Mouse (Mus musculus): ENCODE results near the gene Olfr996. TPM values are rescaled to one million over a fixed set of nuclear protein-coding genes. Genes with fewer than 3 reads are reported as not detected.

The Olfr996 gene
- polyA plus RNA-seq, 1 experiment = not detected

DNA sequence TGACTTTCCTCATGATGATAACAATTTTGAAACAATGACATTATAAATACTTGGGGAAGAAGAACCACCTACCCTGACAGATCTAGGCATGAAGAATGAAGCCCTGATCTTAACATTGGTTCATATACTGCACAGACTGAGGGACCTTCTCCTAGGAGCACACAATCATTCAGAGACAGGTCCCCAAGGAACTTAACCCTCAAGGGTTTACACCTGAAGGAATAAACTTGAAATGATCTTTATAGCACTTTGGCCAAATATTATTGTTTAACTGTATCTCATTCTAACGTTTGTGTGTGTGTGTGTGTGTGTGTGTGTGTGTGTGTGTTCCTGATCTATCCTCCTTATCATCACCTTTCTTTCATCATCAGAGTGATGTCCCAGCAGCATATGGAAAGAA lies 32.8 kb downstream of the Olfr996 start, which contains the start of gene Olfr1000:
Gene Olfr1000 (minus strand): TSS at position 101 of the 400 bp plus-strand sequence.
- no peak for TF ChIP-seq POLR2A (IDR thresholded peaks at IDR 0.05; ENCODE audit: control insufficient read depth, extremely low read depth, insufficient read depth, low read length, poor library complexity)
- WGBS = 79% methylated on average over 1 of the region's 1 CpGs
- Histone ChIP-seq H3K27ac (ENCODE audit: control insufficient read depth, insufficient read depth, low read length) (no peak within 1 kb of the TSS), H3K36me3 (ENCODE audit: control insufficient read depth, insufficient read depth, low read length) (no peaks in the 10 kb centered on the region), H3K4me1 (replicated peaks; ENCODE audit: control insufficient read depth, insufficient read depth, low read length) (no peaks in the 10 kb centered on the region), H3K4me3 (ENCODE audit: control insufficient read depth, insufficient read depth, low read length) (no peak within 1 kb of the TSS), H3K27me3 (ENCODE audit: control insufficient read depth, insufficient read depth, low read length) (no peaks in the 10 kb centered on the region)
- DNase-seq = no peak

Other genes with a start within 250 kb of the Olfr996 start
- gene Olfr987, start 239.9 kb upstream of the Olfr996 start, polyA plus RNA-seq (2012; rRNA removed) = not detected in 2 replicates
- gene Olfr988, start 216.0 kb upstream of the Olfr996 start, polyA plus RNA-seq (2012; rRNA removed) = not detected in 2 replicates
- gene Olfr992, start 169.7 kb upstream of the Olfr996 start, polyA plus RNA-seq (2012; rRNA removed) = not detected in 2 replicates
- gene Olfr993, start 164.3 kb upstream of the Olfr996 start, polyA plus RNA-seq (2012; rRNA removed) = not detected in 2 replicates
- gene Olfr994, start 142.8 kb upstream of the Olfr996 start, polyA plus RNA-seq (2012; rRNA removed) = not detected in 2 replicates
- gene Olfr995, start 135.6 kb upstream of the Olfr996 start, polyA plus RNA-seq (2012; rRNA removed) = not detected in 2 replicates
- 1.3 and 1.9 TPM in 2 replicates for gene 4833423E24Rik, start 60.2 kb upstream of the Olfr996 start, polyA plus RNA-seq (2012; rRNA removed)
- gene Olfr998, start 9.7 kb downstream of the Olfr996 start, polyA plus RNA-seq (2012; rRNA removed) = not detected in 2 replicates
- gene Olfr1000, start 32.7 kb downstream of the Olfr996 start, polyA plus RNA-seq (2012; rRNA removed) = not detected in 2 replicates
- gene Olfr1002, start 71.5 kb downstream of the Olfr996 start, polyA plus RNA-seq (2012; rRNA removed) = not detected in 2 replicates
- not detected in 2 replicates for gene Olfr154, start 85.2 kb downstream of the Olfr996 start, polyA plus RNA-seq (2012; rRNA removed)
- not detected in 2 replicates for gene Olfr1006, start 99.6 kb downstream of the Olfr996 start, polyA plus RNA-seq (2012; rRNA removed)
- not detected in 2 replicates for gene Olfr1008, start 110.2 kb downstream of the Olfr996 start, polyA plus RNA-seq (2012; rRNA removed)
- gene Olfr1009, start 136.2 kb downstream of the Olfr996 start, polyA plus RNA-seq (2012; rRNA removed) = not detected in 2 replicates
- not detected in 2 replicates for gene Olfr1012, start 183.6 kb downstream of the Olfr996 start, polyA plus RNA-seq (2012; rRNA removed)
- gene Olfr1013, start 187.9 kb downstream of the Olfr996 start, polyA plus RNA-seq (2012; rRNA removed) = not detected in 2 replicates
- not detected in 2 replicates for gene Olfr1014, start 193.5 kb downstream of the Olfr996 start, polyA plus RNA-seq (2012; rRNA removed)
- gene Olfr1015, start 202.8 kb downstream of the Olfr996 start, polyA plus RNA-seq (2012; rRNA removed) = not detected in 2 replicates
- not detected in 2 replicates for gene Olfr1016, start 223.3 kb downstream of the Olfr996 start, polyA plus RNA-seq (2012; rRNA removed)
- not detected in 2 replicates for gene Olfr1018, start 239.3 kb downstream of the Olfr996 start, polyA plus RNA-seq (2012; rRNA removed)

All from thymus, adult 2 months (tissue).